Mouse (Mus musculus) layer of hippocampus, adult 2 months (tissue): ENCODE data around the gene Vmn2r69. TPM values are rescaled to one million over a fixed set of nuclear protein-coding genes. Genes with fewer than 3 reads are reported as not detected.

Experiments used
- DNase-seq, 2 experiments: peaks; one replicate each; pipeline ENCODE4 v3.0.0; 2022; ENCODE audit warnings: low spot score in 2 of 2
- H3K27ac ChIP-seq: fragments of 200-600 bp; 2 replicates; pipeline ENCODE4 v1.8.1; 2022
- H3K4me3 ChIP-seq: fragments of 200-600 bp; 2 replicates; pipeline ENCODE4 v1.8.1; 2022; ENCODE audit warnings: mild to moderate bottlenecking
- CTCF ChIP-seq: fragments of 200-600 bp; conservative IDR thresholded peaks from 2 replicates; pipeline ENCODE4 v1.8.1; 2022; ENCODE audit warnings: antibody characterized with exemption, mild to moderate bottlenecking, moderate library complexity
- long read RNA-seq, 2 experiments: library from polyadenylated mRNA; stranded (forward); transcript quantifications; one replicate each; pipeline ENCODE4 v2.0.0; 2021; ENCODE audit warnings: borderline mapping rate in 2 of 2
- total RNA-seq, 2 experiments: library from RNA; stranded (reverse); gene quantifications; 2 replicates each; pipeline ENCODE4 v1.2.3; 2021

Vmn2r69 gene
- total RNA-seq: not detected
- long read RNA-seq, experiment 1: 0 reads
- long read RNA-seq, experiment 2: 0 reads

DNA sequence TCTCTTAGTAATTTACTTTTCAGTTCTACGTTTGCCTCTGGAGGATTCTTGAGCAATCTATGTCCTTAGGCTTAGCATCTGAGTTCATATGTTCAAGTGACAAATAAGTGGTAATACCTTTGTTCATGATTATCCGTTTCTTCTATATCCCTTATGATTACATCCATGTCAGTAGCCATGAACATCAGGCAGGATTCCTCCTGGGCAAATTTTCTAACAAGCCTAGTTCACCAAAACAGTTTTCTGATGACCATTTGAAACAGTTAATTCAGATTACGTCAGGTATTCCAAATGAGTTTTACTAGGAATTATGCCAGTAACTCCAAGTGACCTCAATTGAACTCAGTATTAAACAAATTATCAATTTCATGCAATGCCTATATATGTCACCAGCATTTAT, at the start of gene Vmn2r69:
Gene Vmn2r69, minus strand, starts transcription at position 101 of the 400 bp plus-strand sequence.
- no peak for TF ChIP-seq CTCF
- no peak within 1 kb of the TSS for H3K4me3 ChIP-seq
- no peak within 1 kb of the TSS for H3K27ac ChIP-seq
- no peak for DNase-seq

Other genes with a start within 250 kb of the Vmn2r69 start
- not detected for gene Vmn2r68, start 178.1 kb downstream of the Vmn2r69 start, total RNA-seq
- gene Vmn2r71, start 147.2 kb upstream of the Vmn2r69 start, total RNA-seq: not detected
- not detected for gene Vmn2r70, start 153.3 kb upstream of the Vmn2r69 start, total RNA-seq